Mouse (Mus musculus) gastrocnemius, postnatal 25 days (tissue): Measurements from ENCODE around the gene Nxn. TPM values are rescaled to one million over a fixed set of nuclear protein-coding genes. Genes with fewer than 3 reads are reported as not detected.

Experiments
- DNase-seq: peaks from one replicate; pipeline ENCODE4 v3.0.0; 2022
- total RNA-seq, 2 experiments: library from RNA; stranded (reverse); gene quantifications; 1 replicate in 1 of 2; 2 replicates in 1 of 2; pipeline ENCODE4 v1.2.3; 2021

Nxn gene
- total RNA-seq, 2 experiments from 2014 or later, result 25.6 to 32.0 TPM

- no peak for DNase-seq
Observed at GRCm38 (mm10) chr11:76332240-76332639, 66.7 kb downstream of the Nxn start.

DNA sequence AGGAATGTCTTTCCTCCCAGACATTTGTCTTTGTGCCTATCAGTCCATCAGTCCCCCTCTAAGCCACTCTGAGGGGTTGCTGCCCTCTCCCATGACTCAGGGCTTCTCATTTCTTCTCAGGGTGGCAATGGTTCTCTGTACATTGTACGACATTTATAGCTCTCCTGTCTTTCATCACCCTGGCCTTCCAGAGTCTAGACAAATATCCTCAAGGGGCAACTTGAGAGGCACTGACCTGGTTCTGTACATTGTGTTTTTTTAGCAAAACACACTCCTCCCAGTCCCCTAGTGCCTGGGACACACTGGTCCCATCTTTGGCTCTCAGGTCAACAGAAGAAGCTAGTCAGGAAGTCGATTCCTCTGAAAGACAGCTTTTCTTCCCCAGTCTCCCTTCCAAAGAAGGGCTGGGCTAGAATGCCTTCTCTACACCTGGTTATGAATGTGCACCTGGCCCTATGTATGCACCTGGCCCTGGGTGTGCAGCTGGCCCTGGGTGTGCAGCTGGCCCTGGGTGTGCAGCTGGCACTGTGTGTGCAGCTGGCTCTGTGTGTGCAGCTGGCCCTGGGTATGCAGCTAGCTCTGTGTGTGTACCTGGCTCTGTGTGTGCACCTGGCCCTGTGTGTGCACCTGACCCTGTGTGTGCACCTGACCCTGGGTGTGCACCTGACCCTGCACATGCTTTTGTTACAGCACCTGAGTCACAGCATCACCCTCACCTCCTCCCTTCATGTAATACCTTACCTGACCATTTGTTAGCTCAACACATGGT lies 70.2 kb downstream of the Nxn start:
- no peak for DNase-seq

DNA sequence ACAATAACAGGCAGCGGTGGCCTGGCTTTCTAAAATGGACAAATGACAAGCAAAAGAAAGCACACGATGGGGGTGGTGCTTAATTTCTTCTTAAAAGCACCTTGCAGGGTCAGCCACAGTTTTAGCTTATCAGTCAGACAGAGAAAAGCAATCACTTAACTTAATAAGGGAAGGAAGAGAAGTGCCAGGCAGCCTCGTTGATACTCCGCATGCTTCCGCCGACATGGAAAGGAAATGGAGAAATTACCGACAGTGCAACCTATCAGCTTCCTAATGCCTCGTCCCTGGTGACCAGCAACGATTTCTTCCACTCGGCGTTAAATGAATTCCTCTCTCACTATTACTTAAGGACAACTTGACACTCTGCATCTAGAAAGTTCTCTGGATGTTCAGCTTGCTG lies 70.9 kb downstream of the Nxn start:
- DNase-seq, result no peak

- DNase-seq, result peak; percentile 39
Observed at GRCm38 (mm10) chr11:76326672-76327071, 72.3 kb downstream of the Nxn start.

DNA sequence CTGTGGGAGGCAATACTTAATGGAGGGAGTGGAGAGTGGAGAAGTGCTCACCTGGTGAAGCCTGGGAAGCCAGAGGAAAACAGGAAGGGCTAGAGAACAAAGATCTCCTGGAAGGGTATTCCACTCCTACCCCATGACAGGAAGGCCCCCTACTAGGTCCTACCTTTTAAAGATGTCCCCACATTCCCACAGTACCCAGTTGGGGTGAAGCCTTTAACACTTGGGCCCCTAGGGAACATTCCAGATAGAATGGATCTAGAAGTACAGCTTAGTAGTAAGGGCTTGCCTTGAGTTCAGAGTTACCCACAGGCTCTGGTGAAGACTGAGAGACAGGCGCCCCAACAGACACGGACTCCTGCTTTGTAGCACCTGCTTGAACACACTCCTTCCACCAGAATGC lies 72.9 kb downstream of the Nxn start:
- no peak for DNase-seq

DNA sequence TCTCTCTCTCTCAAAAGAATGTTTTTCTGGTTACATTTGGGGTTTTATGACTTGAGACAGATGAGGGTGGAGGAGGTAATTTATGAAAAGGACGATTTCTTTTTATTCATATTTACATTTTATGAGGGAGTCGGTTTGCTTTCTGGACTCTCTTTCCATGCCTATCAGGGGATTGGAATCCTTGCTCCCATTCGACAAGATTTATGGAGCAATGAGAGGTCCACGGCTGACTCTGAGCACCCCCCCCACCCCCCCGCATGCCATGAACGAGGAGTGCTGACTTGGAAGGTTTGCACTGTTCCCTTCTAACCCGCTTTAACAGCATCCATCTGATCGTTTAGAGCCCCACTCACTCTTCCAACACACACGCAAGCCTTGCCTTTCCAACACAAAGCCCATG lies 74.1 kb downstream of the Nxn start:
- DNase-seq, result no peak

DNA sequence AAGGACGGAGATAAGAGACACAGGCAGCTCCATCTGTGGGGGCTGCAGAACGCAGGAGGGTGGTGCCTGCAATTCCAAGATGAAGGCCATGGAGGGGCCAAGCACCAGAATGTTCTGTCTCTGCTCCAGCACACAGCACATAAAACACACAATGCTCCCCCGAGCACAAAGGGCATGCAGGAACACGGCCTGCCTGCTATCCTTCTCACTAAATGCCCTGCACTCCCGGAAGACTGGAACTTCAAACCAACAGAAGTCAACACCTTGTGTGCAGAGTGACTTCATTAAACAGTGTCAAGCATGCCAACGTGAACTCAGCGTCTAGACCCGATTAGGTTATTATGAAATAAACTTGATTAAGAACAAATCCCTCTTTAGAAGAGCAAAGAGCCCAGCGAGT lies 74.7 kb downstream of the Nxn start:
- no peak for DNase-seq

GRCm38 (mm10) chr11:76322939-76323338 lies 76.0 kb downstream of the Nxn start:
- no peak for DNase-seq

- DNase-seq, result no peak
Observed at GRCm38 (mm10) chr11:76322081-76322480, 76.9 kb downstream of the Nxn start.

GRCm38 (mm10) chr11:76320475-76320874 lies 78.5 kb downstream of the Nxn start:
- DNase-seq, result no peak

DNA sequence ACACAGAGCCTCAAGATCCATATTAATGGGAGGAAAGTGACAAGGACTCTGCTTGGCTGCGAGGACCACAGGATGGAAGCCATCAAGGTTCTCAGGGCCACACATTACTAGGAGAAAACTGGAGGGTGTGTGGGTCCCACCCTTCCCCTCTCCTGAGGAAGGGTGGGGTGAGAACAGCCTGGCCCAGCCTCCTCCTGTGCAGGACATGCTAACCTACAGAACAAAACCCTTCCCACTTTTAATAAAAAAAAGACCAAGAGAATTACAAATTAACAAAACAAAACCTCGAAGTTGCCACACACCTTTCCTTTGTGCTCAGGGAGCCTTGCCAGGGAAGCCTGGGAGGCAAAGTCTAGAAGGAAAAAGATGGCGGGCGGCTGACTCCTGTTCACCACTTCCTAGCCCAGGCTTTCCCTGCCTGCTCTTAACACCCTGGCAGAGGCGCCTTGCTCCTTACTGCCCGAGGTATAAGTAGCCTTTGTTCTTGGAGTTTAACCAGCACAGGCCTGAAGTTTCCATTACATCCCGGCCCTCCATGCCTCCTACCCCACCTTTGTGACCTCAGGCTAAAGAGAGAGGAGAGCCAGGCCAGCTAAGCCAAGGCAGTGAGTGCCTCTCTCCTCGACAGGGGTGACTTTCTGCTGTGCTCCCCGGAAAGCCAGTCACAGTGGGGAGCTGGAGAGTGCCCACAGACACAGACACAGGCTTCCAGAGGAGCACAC lies 79.1 kb downstream of the Nxn start:
- DNase-seq, result peak; percentile 32

GRCm38 (mm10) chr11:76317904-76318303 lies 81.0 kb downstream of the Nxn start:
- DNase-seq, result no peak

DNA sequence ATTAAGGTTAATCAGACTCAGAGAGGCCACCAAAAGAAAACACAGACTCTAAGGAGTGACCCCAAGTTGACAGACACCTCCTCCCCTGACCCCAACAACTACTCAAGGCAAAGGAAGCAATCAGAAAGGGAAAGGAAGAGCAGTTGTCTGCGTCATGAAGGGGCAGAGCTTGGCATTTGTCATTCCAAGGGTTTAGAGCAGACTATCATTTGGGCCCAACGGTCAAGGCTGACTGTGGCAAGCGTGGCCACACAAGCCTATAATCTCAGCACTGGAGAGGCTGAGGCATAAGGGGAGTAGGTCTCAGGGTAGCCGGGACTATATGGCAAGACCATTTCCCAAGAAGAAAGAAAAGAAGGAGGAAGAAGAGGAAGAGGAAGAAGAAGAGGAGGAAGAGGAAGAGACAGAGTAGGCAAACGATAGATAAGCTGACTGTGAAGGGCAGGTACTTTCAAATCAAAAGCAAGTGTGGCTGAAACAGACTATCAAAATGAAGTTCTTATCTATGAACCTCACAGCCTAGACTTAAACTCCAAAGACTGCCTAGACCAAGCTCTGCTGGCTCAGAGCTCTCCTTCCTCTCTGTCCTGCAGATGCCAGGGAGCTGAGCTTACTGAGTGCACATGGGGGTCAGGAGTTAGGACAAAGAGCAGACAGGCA lies 83.0 kb downstream of the Nxn start:
- no peak for DNase-seq

GRCm38 (mm10) chr11:76314741-76315140 lies 84.2 kb downstream of the Nxn start:
- no peak for DNase-seq

- no peak for DNase-seq
Observed at GRCm38 (mm10) chr11:76314140-76314539, 84.8 kb downstream of the Nxn start.

- DNase-seq, result no peak
Observed at GRCm38 (mm10) chr11:76312805-76313204, 86.1 kb downstream of the Nxn start.

- no peak for DNase-seq
Observed at GRCm38 (mm10) chr11:76311224-76312000, 87.5 kb downstream of the Nxn start.

- peak; percentile 62 for DNase-seq
Observed at GRCm38 (mm10) chr11:76309868-76310267, 89.1 kb downstream of the Nxn start.

DNA sequence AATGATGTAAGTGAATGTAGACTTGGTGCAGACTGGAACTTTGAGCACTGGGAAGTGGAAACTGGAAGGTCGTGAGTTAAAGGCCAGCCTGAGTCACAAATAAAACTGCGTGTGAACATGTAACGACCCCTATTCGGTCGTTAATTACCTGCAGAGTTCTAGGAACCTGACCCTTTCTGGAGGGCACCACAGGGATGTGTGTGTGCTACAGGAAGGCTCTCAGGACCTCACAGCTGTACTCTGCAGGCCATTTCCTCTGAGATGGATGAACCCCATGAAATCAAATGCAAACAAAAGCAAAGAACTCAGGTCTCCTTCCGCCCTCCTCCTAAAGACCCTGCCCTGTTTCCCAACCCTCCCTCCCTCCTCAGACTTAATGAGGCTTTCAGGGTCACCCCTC lies 89.9 kb downstream of the Nxn start:
- no peak for DNase-seq

DNA sequence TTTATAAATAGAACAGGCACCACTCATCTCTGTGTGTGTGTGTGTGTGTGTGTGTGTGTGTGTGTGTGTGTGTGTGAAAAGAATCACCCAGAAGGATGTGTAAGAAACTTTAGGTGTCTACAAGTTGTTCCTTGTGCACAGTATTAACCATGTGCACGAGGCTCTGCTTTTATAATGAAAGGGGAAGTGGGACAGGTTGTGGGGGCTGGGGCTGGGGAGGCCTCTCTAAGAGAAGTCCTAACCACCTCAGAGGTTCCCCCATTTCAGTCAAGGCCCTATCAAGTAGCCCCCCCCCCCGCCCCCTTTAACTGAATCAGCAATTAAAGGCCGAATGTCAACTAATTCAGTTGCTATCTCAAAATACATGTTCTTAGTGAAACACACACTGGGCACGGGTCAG lies 92.2 kb downstream of the Nxn start:
- DNase-seq, result no peak

DNA sequence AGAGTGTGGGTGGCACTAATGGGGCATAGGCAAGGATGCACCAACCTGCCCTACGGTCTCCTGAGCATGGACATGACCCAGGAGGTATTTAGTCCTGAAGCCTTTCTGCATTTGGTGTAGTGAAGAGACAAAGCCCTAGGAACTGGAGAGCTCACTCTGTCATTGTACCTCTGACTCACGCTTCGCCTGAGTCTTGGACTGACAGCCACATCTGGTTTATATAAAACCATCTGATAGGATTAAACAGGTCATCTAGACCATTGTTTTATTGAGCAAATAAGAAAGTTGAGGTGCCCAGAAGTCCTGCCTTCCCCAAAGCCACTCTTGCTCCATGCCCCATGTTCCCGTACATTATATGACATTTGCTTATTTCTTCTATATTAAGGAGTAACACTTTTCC lies 93.4 kb downstream of the Nxn start:
- DNase-seq, result no peak

GRCm38 (mm10) chr11:76303368-76303767 lies 95.6 kb downstream of the Nxn start:
- no peak for DNase-seq

GRCm38 (mm10) chr11:76300862-76301261 lies 98.1 kb downstream of the Nxn start:
- DNase-seq, result no peak
